Mouse (Mus musculus) MEL (cell line): ENCODE measurements around the gene Edem2. TPM values are rescaled to one million over a fixed set of nuclear protein-coding genes. Genes with fewer than 3 reads are reported as not detected.

Source experiments
- DNase-seq: peaks from one replicate; pipeline ENCODE4 v3.0.0; 2011; ENCODE audit warnings: low read depth, low spot score
- H3K27ac ChIP-seq: 2 replicates; pipeline ENCODE4 v1.5.1; 2012; ENCODE audit warnings: low read depth, mild to moderate bottlenecking, control low read depth, low read length, moderate library complexity; ENCODE audit not compliant: control insufficient read depth
- H3K27me3 ChIP-seq, 2 experiments: fragments of 150-350 bp in 1 of 2; sonication (generic) in 1 of 2; 2 replicates each; pipeline ENCODE4 v1.6.1; 2012; ENCODE audit warnings: low read length in 2 of 2, mild to moderate bottlenecking in 2 of 2, improper control_type of control experiment in 1 of 2, moderate library complexity in 1 of 2; ENCODE audit not compliant: insufficient read depth in 2 of 2, control insufficient read depth in 1 of 2
- H3K36me3 ChIP-seq, 2 experiments: 2 replicates each; pipeline ENCODE4 v1.6.1; 2012 to 2014; ENCODE audit warnings: low read length in 2 of 2, improper control_type of control experiment in 1 of 2, inconsistent platforms in 1 of 2, mild to moderate bottlenecking in 1 of 2; ENCODE audit not compliant: insufficient read depth in 2 of 2, control insufficient read depth in 1 of 2
- H3K4me1 ChIP-seq, 2 experiments: fragments of 150-350 bp in 1 of 2; sonication (generic) in 1 of 2; 2 replicates each; pipeline ENCODE4 v1.6.1; 2012; ENCODE audit warnings: low read length in 2 of 2, improper control_type of control experiment in 1 of 2, mild to moderate bottlenecking in 1 of 2; ENCODE audit not compliant: insufficient read depth in 2 of 2, control insufficient read depth in 1 of 2
- H3K4me3 ChIP-seq, 2 experiments: fragments of 150-350 bp in 1 of 2; sonication (generic) in 1 of 2; 2 replicates each; pipeline ENCODE4 v1.5.1; 2012; ENCODE audit warnings: low read depth in 2 of 2, low read length in 2 of 2, mild to moderate bottlenecking in 2 of 2, moderate library complexity in 2 of 2, control low read depth in 1 of 2, improper control_type of control experiment in 1 of 2; ENCODE audit not compliant: control insufficient read depth in 1 of 2, insufficient read depth in 1 of 2
- H3K79me2 ChIP-seq: 2 replicates; pipeline ENCODE4 v1.6.1; 2012; ENCODE audit warnings: mild to moderate bottlenecking, low read length, moderate library complexity; ENCODE audit not compliant: control insufficient read depth, poor library complexity, insufficient read depth
- H3K9ac ChIP-seq: 2 replicates; pipeline ENCODE4 v1.6.1; 2012; ENCODE audit warnings: low read depth, mild to moderate bottlenecking, control low read depth, low read length, moderate library complexity; ENCODE audit not compliant: control insufficient read depth, poor library complexity, severe bottlenecking
- H3K9me3 ChIP-seq: fragments of 150-350 bp; sonication (generic); replicated peaks from 2 replicates; pipeline ENCODE4 v1.6.1; 2012; ENCODE audit warnings: mild to moderate bottlenecking, low read length, improper control_type of control experiment, moderate library complexity; ENCODE audit not compliant: insufficient read depth
- CHD1 ChIP-seq: IDR thresholded peaks from 2 replicates; pipeline ENCODE4 v1.6.1; 2012; ENCODE audit warnings: low read depth, mild to moderate bottlenecking, inconsistent platforms, low read length, improper control_type of control experiment
- ETS1 ChIP-seq: IDR thresholded peaks from 2 replicates; pipeline ENCODE4 v1.6.1; 2012; ENCODE audit warnings: low read depth, mild to moderate bottlenecking, inconsistent platforms, low read length, improper control_type of control experiment, moderate library complexity
- GATA1 ChIP-seq: IDR thresholded peaks from 2 replicates; pipeline ENCODE4 v1.6.1; 2011; ENCODE audit warnings: low read depth, low read length, improper control_type of control experiment
- MAFK ChIP-seq: IDR thresholded peaks from 2 replicates; pipeline ENCODE4 v1.6.1; 2011; ENCODE audit warnings: low read depth, mild to moderate bottlenecking, low read length, improper control_type of control experiment, borderline replicate concordance
- MXI1 ChIP-seq: IDR thresholded peaks from 2 replicates; pipeline ENCODE4 v1.6.1; 2011; ENCODE audit warnings: mild to moderate bottlenecking, low read depth, low read length, improper control_type of control experiment
- MYC ChIP-seq: IDR thresholded peaks from 2 replicates; pipeline ENCODE4 v1.6.1; 2011; ENCODE audit warnings: low read depth, mild to moderate bottlenecking, low read length, improper control_type of control experiment, moderate library complexity
- POLR2A ChIP-seq, 2 experiments: IDR thresholded peaks; 2 replicates each; pipeline ENCODE4 v1.6.1; 2011 to 2012; ENCODE audit warnings: low read length in 2 of 2, mild to moderate bottlenecking in 2 of 2, control low read depth in 1 of 2, improper control_type of control experiment in 1 of 2, low read depth in 1 of 2, moderate library complexity in 1 of 2; ENCODE audit not compliant: control insufficient read depth in 1 of 2, insufficient read depth in 1 of 2, poor library complexity in 1 of 2
- TAL1 ChIP-seq: IDR thresholded peaks from 2 replicates; pipeline ENCODE4 v1.6.1; 2012; ENCODE audit warnings: mild to moderate bottlenecking, inconsistent platforms, low read length, moderate library complexity, mixed read lengths
- USF1 ChIP-seq: IDR thresholded peaks from 2 replicates; pipeline ENCODE4 v1.6.1; 2014; ENCODE audit warnings: low read depth, mild to moderate bottlenecking, inconsistent platforms, low read length, improper control_type of control experiment, moderate library complexity
- ZMIZ1 ChIP-seq: IDR thresholded peaks from 2 replicates; pipeline ENCODE4 v1.6.1; 2012; ENCODE audit warnings: low read depth, mild to moderate bottlenecking, inconsistent platforms, low read length, improper control_type of control experiment, moderate library complexity
- ZNF384 ChIP-seq: IDR thresholded peaks from 2 replicates; pipeline ENCODE4 v1.6.1; 2012; ENCODE audit warnings: low read depth, mild to moderate bottlenecking, inconsistent platforms, low read length, improper control_type of control experiment
- polyA plus RNA-seq, 2 experiments: library from polyadenylated mRNA; stranded (reverse) in 1 of 2; unstranded in 1 of 2; fragments of >175 nt in 1 of 2; fragments of >200 nt in 1 of 2; gene quantifications; 2 replicates each; pipeline versions ENCODE4 v1.2.1 to v1.2.4; 2012; ENCODE audit warnings: low replicate concordance in 2 of 2, low read depth in 1 of 2; ENCODE audit not compliant: insufficient read length in 2 of 2, insufficient read depth in 1 of 2, missing spikeins in 1 of 2
- total RNA-seq: library from RNA; depleted of rRNA; stranded (reverse); fragments of 300-350 nt; gene quantifications from 2 replicates; pipeline ENCODE4 v1.2.3, GENCODE M21; 2012; rRNA removed

The Edem2 gene
- total and polyA plus RNA-seq, 3 experiments: 40.7 to 43.8 TPM; not detected in 1

- Histone ChIP-seq H3K27ac (no peak overlapping the region), H3K4me1 (no peaks in the 10 kb centered on the region), H3K9me3 (no peaks in the 10 kb centered on the region), H3K9ac (no peak overlapping the region), H3K27me3 (no peaks in the 10 kb centered on the region), H3K36me3 (peaks cover 0 to 8% of the 10 kb centered on the region in 2 experiments; a peak in 2 of 4 replicates), H3K79me2 (no peaks in the 10 kb centered on the region), H3K4me3 (no peak overlapping the region)
- DNase-seq: no peak
- TF ChIP-seq CHD1: no peak
- no peak for TF ChIP-seq MXI1
- no peak for TF ChIP-seq POLR2A (IDR thresholded peaks at IDR 0.05; ENCODE audit: control insufficient read depth in 1 of 2, insufficient read depth in 1 of 2, low read depth in 1 of 2, low read length in 2 of 2, poor library complexity in 1 of 2)
- no peak for TF ChIP-seq MAFK
- no peak for TF ChIP-seq MYC
- TF ChIP-seq ZMIZ1: no peak
- TF ChIP-seq USF1: no peak
- no peak for TF ChIP-seq ETS1
- no peak for TF ChIP-seq TAL1
- TF ChIP-seq ZNF384: no peak
Measured at GRCm38 (mm10) chr2:155655759-155656372, 73.4 kb downstream of the Edem2 start.

GRCm38 (mm10) chr2:155652618-155653017 lies 76.7 kb downstream of the Edem2 start:
- Histone ChIP-seq H3K36me3 (peaks cover 0 to 14% of the 10 kb centered on the region in 2 experiments; a peak in 2 of 4 replicates), H3K79me2 (no peaks in the 10 kb centered on the region), H3K4me3 (no peak overlapping the region), H3K27me3 (no peaks in the 10 kb centered on the region), H3K9ac (no peak overlapping the region), H3K27ac (no peak overlapping the region), H3K9me3 (no peaks in the 10 kb centered on the region), H3K4me1 (no peaks in the 10 kb centered on the region)
- TF ChIP-seq GATA1 (no peak), MYC (no peak), ZMIZ1 (no peak)
- DNase-seq: no peak

Other genes with a start within 250 kb of the Edem2 start
- 2.9 and 5.4 TPM in 2 replicates for gene Acss2, start 211.5 kb downstream of the Edem2 start, total RNA-seq
- 10 to 100 TPM in 1 of 2 experiments, not detected in 1; 11.0 TPM for gene Acss2, start 211.5 kb downstream of the Edem2 start, polyA plus RNA-seq
- 1.3 and 1.8 TPM in 2 replicates for gene Ggt7, start 211.2 kb downstream of the Edem2 start, total RNA-seq
- gene Ggt7, start 211.2 kb downstream of the Edem2 start, polyA plus RNA-seq: 1 to 10 TPM in 1 of 2 experiments, not detected in 1; 2.1 TPM
- 21.9 and 22.8 TPM in 2 replicates for gene Gss, start 136.7 kb downstream of the Edem2 start, total RNA-seq
- gene Gss, start 136.7 kb downstream of the Edem2 start, polyA plus RNA-seq: 10 to 100 TPM in 1 of 2 experiments, not detected in 1; 24.0 TPM
- 2.2 and 3.2 TPM in 2 replicates for gene Myh7b, start 118.3 kb downstream of the Edem2 start, total RNA-seq
- gene Myh7b, start 118.3 kb downstream of the Edem2 start, polyA plus RNA-seq: 1 to 10 TPM in 1 of 2 experiments, not detected in 1; 5.9 TPM
- gene Trpc4ap, start 37.1 kb downstream of the Edem2 start, total RNA-seq: 58.7 and 60.4 TPM in 2 replicates
- gene Trpc4ap, start 37.1 kb downstream of the Edem2 start, polyA plus RNA-seq: 100 to 1,000 TPM; 161 to 187 TPM
- gene Gm17581, start 6.4 kb upstream of the Edem2 start, total RNA-seq: not detected in 2 replicates
- not detected for gene Gm17581, start 6.4 kb upstream of the Edem2 start, polyA plus RNA-seq
- 0.15 TPM in 1 of 2 replicates, not detected in the other for gene Procr, start 21.6 kb upstream of the Edem2 start, total RNA-seq
- not detected for gene Procr, start 21.6 kb upstream of the Edem2 start, polyA plus RNA-seq
- gene Mmp24, start 45.9 kb upstream of the Edem2 start, total RNA-seq: 0.23 and 0.27 TPM in 2 replicates
- gene Mmp24, start 45.9 kb upstream of the Edem2 start, polyA plus RNA-seq: under 1 TPM in 1 of 2 experiments, not detected in 1; 0.06 TPM
- 5.9 TPM in 2 replicates for gene BC029722, start 90.0 kb upstream of the Edem2 start, total RNA-seq
- 10 to 100 TPM in 1 of 2 experiments, not detected in 1; 19.7 TPM for gene BC029722, start 90.0 kb upstream of the Edem2 start, polyA plus RNA-seq
- 318 and 349 TPM in 2 replicates for gene Eif6, start 97.5 kb upstream of the Edem2 start, total RNA-seq
- gene Eif6, start 97.5 kb upstream of the Edem2 start, polyA plus RNA-seq: 100 to 1,000 TPM in 1 of 2 experiments, not detected in 1; 408 TPM
- 0.04 TPM in 1 of 2 replicates, not detected in the other for gene Fam83c, start 105.4 kb upstream of the Edem2 start, total RNA-seq
- gene Fam83c, start 105.4 kb upstream of the Edem2 start, polyA plus RNA-seq: under 1 TPM in 1 of 2 experiments, not detected in 1; 0.03 TPM
- 83.1 and 87.1 TPM in 2 replicates for gene Uqcc1, start 200.8 kb upstream of the Edem2 start, total RNA-seq
- gene Uqcc1, start 200.8 kb upstream of the Edem2 start, polyA plus RNA-seq: 10 to 100 TPM in 1 of 2 experiments, not detected in 1; 61.0 TPM
- not detected in 2 replicates for gene Gm15557, start 211.3 kb upstream of the Edem2 start, total RNA-seq
- gene Gm15557, start 211.3 kb upstream of the Edem2 start, polyA plus RNA-seq: not detected
- not detected in 2 replicates for gene Gdf5, start 215.9 kb upstream of the Edem2 start, total RNA-seq
- gene Gdf5, start 215.9 kb upstream of the Edem2 start, polyA plus RNA-seq: under 1 TPM in 1 of 2 experiments, not detected in 1; 0.06 TPM
- gene Cep250, start 227.0 kb upstream of the Edem2 start, total RNA-seq: 9.8 and 12.8 TPM in 2 replicates
- 10 to 100 TPM in 1 of 2 experiments, not detected in 1; 16.4 TPM for gene Cep250, start 227.0 kb upstream of the Edem2 start, polyA plus RNA-seq